Mouse (Mus musculus): Measurements from ENCODE around the gene Rnf13. TPM values are rescaled to one million over a fixed set of nuclear protein-coding genes. Genes with fewer than 3 reads are reported as not detected.
"Not testable (repeated sequence)": the region's sequence is repeated elsewhere in the genome, so short reads cannot be mapped to it uniquely, and the experiment has no call there.

The Rnf13 gene
- polyA plus RNA-seq, 1 experiment from 2014 or later, result 87.9 TPM

GRCm38 (mm10) chr3:57788472-57788871, 52.6 kb downstream of the Rnf13 start:
- no peak for ATAC-seq (ENCODE audit: insufficient number of reproducible peaks, low FRiP score, low TSS enrichment, low read depth)
- Histone ChIP-seq H3K9ac (no peak overlapping the region), H3K9me3 (replicated peaks) (no peaks in the 10 kb centered on the region), H3K27ac (replicated peaks) (no peak overlapping the region), H3K4me1 (no peaks in the 10 kb centered on the region), H3K36me3 (no peaks in the 10 kb centered on the region; the same call in 1 of the 2 replicates), H3K4me2 (replicated peaks) (no peak overlapping the region), H3K27me3 (no peaks in the 10 kb centered on the region), H3K4me3 (replicated peaks) (no peak overlapping the region)
- 66% methylated on average over 4 of the region's 4 CpGs for WGBS

- ATAC-seq (ENCODE audit: insufficient number of reproducible peaks, low FRiP score, low TSS enrichment, low read depth), result no peak
- Histone ChIP-seq H3K9me3 (replicated peaks) (no peaks in the 10 kb centered on the region), H3K36me3 (no peaks in the 10 kb centered on the region), H3K27me3 (no peaks in the 10 kb centered on the region), H3K4me1 (no peaks in the 10 kb centered on the region), H3K9ac (no peak overlapping the region), H3K4me3 (replicated peaks) (no peak overlapping the region), H3K4me2 (replicated peaks) (no peak overlapping the region), H3K27ac (replicated peaks) (no peak overlapping the region)
- 79% methylated on average over 7 of the region's 7 CpGs for WGBS
These were observed 53.4 kb downstream of the Rnf13 start for GRCm38 (mm10) chr3:57789005-57789962.

- no peaks in the 10 kb centered on the region for H3K9me3 ChIP-seq (replicated peaks)
- 93% methylated on average over 3 of the region's 3 CpGs for WGBS
- H3K27ac ChIP-seq (replicated peaks), result no peak overlapping the region
- no peak overlapping the region for H3K4me3 ChIP-seq (replicated peaks)
- no peaks in the 10 kb centered on the region for H3K27me3 ChIP-seq
- no peak for ATAC-seq (ENCODE audit: insufficient number of reproducible peaks, low FRiP score, low TSS enrichment, low read depth)
- no peaks in the 10 kb centered on the region for H3K4me1 ChIP-seq
- no peak overlapping the region for H3K4me2 ChIP-seq (replicated peaks)
- H3K9ac ChIP-seq, result no peak overlapping the region
- no peaks in the 10 kb centered on the region for H3K36me3 ChIP-seq
These were observed 55.2 kb downstream of the Rnf13 start for GRCm38 (mm10) chr3:57791104-57791503.

GRCm38 (mm10) chr3:57795071-57795470, 59.2 kb downstream of the Rnf13 start:
- not testable (repeated sequence) for H3K4me2 ChIP-seq (replicated peaks); H3K9ac ChIP-seq; ATAC-seq (ENCODE audit: insufficient number of reproducible peaks, low FRiP score, low TSS enrichment, low read depth); H3K27me3 ChIP-seq; H3K36me3 ChIP-seq; H3K4me1 ChIP-seq; H3K9me3 ChIP-seq (replicated peaks); H3K27ac ChIP-seq (replicated peaks); H3K4me3 ChIP-seq (replicated peaks)
- 34% methylated on average over 6 of the region's 6 CpGs for WGBS

- no peak overlapping the region for H3K4me2 ChIP-seq (replicated peaks)
- H3K27me3 ChIP-seq, result no peaks in the 10 kb centered on the region
- no peak overlapping the region for H3K4me3 ChIP-seq (replicated peaks)
- no peak overlapping the region for H3K27ac ChIP-seq (replicated peaks)
- no peaks in the 10 kb centered on the region for H3K36me3 ChIP-seq
- no peak for ATAC-seq (ENCODE audit: insufficient number of reproducible peaks, low FRiP score, low TSS enrichment, low read depth)
- no peaks in the 10 kb centered on the region for H3K4me1 ChIP-seq
- WGBS, result 79% methylated on average over 6 of the region's 6 CpGs
- H3K9ac ChIP-seq, result no peak overlapping the region
- H3K9me3 ChIP-seq (replicated peaks), result no peaks in the 10 kb centered on the region
These were observed 79.6 kb downstream of the Rnf13 start for GRCm38 (mm10) chr3:57815447-57815846.

GRCm38 (mm10) chr3:57825866-57826265, 90.0 kb downstream of the Rnf13 start:
- Histone ChIP-seq H3K9me3 (replicated peaks) (no peaks in the 10 kb centered on the region), H3K4me2 (replicated peaks) (no peak overlapping the region), H3K4me3 (replicated peaks) (no peak overlapping the region), H3K9ac (no peak overlapping the region), H3K27me3 (no peaks in the 10 kb centered on the region), H3K4me1 (no peaks in the 10 kb centered on the region), H3K27ac (replicated peaks) (no peak overlapping the region), H3K36me3 (peaks cover 23% of the 10 kb centered on the region; the same call in 1 of the 2 replicates)
- 96% methylated on average over 3 of the region's 3 CpGs for WGBS
- ATAC-seq (ENCODE audit: insufficient number of reproducible peaks, low FRiP score, low TSS enrichment, low read depth), result no peak

GRCm38 (mm10) chr3:57833585-57833984, 97.7 kb downstream of the Rnf13 start:
- H3K36me3 ChIP-seq, result peaks cover 16% of the 10 kb centered on the region
- H3K4me3 ChIP-seq (replicated peaks), result no peak overlapping the region
- no peaks in the 10 kb centered on the region for H3K27me3 ChIP-seq
- no peaks in the 10 kb centered on the region for H3K4me1 ChIP-seq
- ATAC-seq (ENCODE audit: insufficient number of reproducible peaks, low FRiP score, low TSS enrichment, low read depth), result no peak
- H3K27ac ChIP-seq (replicated peaks), result no peak overlapping the region
- no peak overlapping the region for H3K4me2 ChIP-seq (replicated peaks)
- H3K9ac ChIP-seq, result no peak overlapping the region
- 87% methylated on average over 11 of the region's 11 CpGs for WGBS
- H3K9me3 ChIP-seq (replicated peaks), result no peaks in the 10 kb centered on the region

GRCm38 (mm10) chr3:57836911-57837310, 101.0 kb downstream of the Rnf13 start:
- Histone ChIP-seq H3K36me3 (peaks cover 13% of the 10 kb centered on the region; the same call in 1 of the 2 replicates), H3K4me3 (replicated peaks) (no peak overlapping the region), H3K27ac (replicated peaks) (no peak overlapping the region), H3K27me3 (no peaks in the 10 kb centered on the region), H3K4me1 (no peaks in the 10 kb centered on the region), H3K9ac (no peak overlapping the region), H3K9me3 (replicated peaks) (no peaks in the 10 kb centered on the region), H3K4me2 (replicated peaks) (no peak overlapping the region)
- ATAC-seq (ENCODE audit: insufficient number of reproducible peaks, low FRiP score, low TSS enrichment, low read depth), result no peak
- WGBS, result 87% methylated on average over 4 of the region's 4 CpGs

- Histone ChIP-seq H3K27ac (replicated peaks) (no peak overlapping the region), H3K4me3 (replicated peaks) (no peak overlapping the region), H3K4me2 (replicated peaks) (no peak overlapping the region), H3K27me3 (no peaks in the 10 kb centered on the region), H3K36me3 (peaks cover 17% of the 10 kb centered on the region; the same call in 1 of the 2 replicates), H3K9ac (no peak overlapping the region), H3K4me1 (peaks cover 20% of the 10 kb centered on the region), H3K9me3 (replicated peaks) (no peaks in the 10 kb centered on the region)
- no peak for ATAC-seq (ENCODE audit: insufficient number of reproducible peaks, low FRiP score, low TSS enrichment, low read depth)
These were observed 107.9 kb downstream of the Rnf13 start for GRCm38 (mm10) chr3:57843775-57844174.

GRCm38 (mm10) chr3:57845786-57846661, 110.2 kb downstream of the Rnf13 start:
- ATAC-seq (ENCODE audit: insufficient number of reproducible peaks, low FRiP score, low TSS enrichment, low read depth), result no peak
- Histone ChIP-seq H3K4me2 (replicated peaks) (peak overlapping the region; percentile 80), H3K4me3 (replicated peaks) (peak overlapping the region; percentile 72), H3K27ac (replicated peaks) (peak overlapping the region; percentile 93; the same call in 1 of the 2 replicates), H3K9ac (0 out of 2 replicates have a peak overlapping the region, but pooled peaks have one; percentile 77), H3K4me1 (peaks cover 20% of the 10 kb centered on the region), H3K27me3 (no peaks in the 10 kb centered on the region), H3K36me3 (peaks cover 13% of the 10 kb centered on the region; the same call in 1 of the 2 replicates), H3K9me3 (replicated peaks) (no peaks in the 10 kb centered on the region)
- WGBS, result 11% methylated on average over 11 of the region's 11 CpGs

GRCm38 (mm10) chr3:57846662-57846911, 110.7 kb downstream of the Rnf13 start:
- Histone ChIP-seq H3K27ac (replicated peaks) (peak overlapping the region; percentile 93), H3K9me3 (replicated peaks) (no peaks in the 10 kb centered on the region), H3K36me3 (peaks cover 9% of the 10 kb centered on the region; the same call in 1 of the 2 replicates), H3K4me2 (replicated peaks) (peak overlapping the region; percentile 80), H3K4me1 (peaks cover 20% of the 10 kb centered on the region), H3K27me3 (no peaks in the 10 kb centered on the region), H3K4me3 (replicated peaks) (peak overlapping the region; percentile 72), H3K9ac (peak overlapping the region; percentile 77)
- ATAC-seq (ENCODE audit: insufficient number of reproducible peaks, low FRiP score, low TSS enrichment, low read depth), result no peak; the same call in 1 of the 2 replicates
- WGBS, result 1% methylated on average over 9 of the region's 9 CpGs
